Mouse (Mus musculus): ENCODE measurements around the gene Rpl14. TPM values are rescaled to one million over a fixed set of nuclear protein-coding genes. Genes with fewer than 3 reads are reported as not detected.
"Not testable (repeated sequence)": the region's sequence is repeated elsewhere in the genome, so short reads cannot be mapped to it uniquely, and the experiment has no call there.

Gene Rpl14
- polyA plus RNA-seq (2015; fragmentation: Nextera tagmentation; extraction: Ambion mirVana): 434 and 497 TPM in 2 replicates

DNA sequence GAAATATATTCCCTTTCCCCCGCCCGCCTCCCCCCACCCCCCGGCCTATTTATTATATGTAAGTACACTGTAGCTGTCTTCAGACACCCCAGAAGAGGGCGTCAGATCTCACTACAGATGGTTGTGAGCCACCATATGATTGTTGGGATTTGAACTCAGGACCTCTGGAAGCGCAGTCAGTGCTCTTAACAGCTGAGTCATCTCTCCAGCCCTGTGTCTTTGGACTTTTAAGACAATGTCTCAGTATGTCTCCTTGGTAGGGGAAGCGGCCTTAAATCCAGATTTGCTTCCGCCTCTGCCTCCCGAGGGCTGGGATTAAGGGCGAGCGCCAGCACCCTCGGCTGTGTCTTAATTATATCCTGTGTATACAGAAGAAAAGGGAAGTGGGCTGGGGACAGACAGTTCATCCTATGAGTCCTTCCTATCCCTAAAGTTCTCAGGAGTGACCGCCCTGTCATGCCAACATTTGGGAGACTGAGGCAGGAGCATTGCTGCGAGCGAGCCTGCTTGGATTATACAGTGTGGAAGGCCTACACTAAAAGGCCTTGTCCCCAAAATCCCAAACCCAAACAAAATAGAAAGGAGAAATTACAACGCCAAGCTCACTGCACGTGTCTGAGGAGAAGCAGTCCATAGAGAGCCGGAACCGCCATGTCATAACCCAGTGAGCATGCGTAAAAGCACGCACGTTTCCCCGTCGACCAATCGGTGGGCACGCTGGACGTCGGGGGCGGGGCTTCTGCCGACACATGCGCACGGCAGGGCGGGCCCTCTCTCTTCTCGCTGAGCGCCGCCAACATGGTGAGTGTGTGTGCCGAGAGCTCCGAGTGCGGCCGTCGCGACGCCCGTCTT is at the start of gene Rpl14:
TSS of gene Rpl14 (plus strand) at position 704 of the 852 bp plus-strand sequence.
- ATAC-seq (ENCODE audit: low read depth): peak; percentile 95
- Histone ChIP-seq H3K4me2 (peak within 1 kb of the TSS; percentile 90), H3K27me3 (no peaks in the 10 kb centered on the region), H3K9ac (peak within 1 kb of the TSS; percentile 93), H3K36me3 (peaks cover 35% of the 10 kb centered on the region), H3K9me3 (no peaks in the 10 kb centered on the region), H3K4me3 (peak within 1 kb of the TSS; percentile 88), H3K27ac (replicated peaks) (peak within 1 kb of the TSS; percentile 81), H3K4me1 (replicated peaks) (peaks cover 25% of the 10 kb centered on the region)
- 5% methylated on average over 43 of the region's 43 CpGs for WGBS

DNA sequence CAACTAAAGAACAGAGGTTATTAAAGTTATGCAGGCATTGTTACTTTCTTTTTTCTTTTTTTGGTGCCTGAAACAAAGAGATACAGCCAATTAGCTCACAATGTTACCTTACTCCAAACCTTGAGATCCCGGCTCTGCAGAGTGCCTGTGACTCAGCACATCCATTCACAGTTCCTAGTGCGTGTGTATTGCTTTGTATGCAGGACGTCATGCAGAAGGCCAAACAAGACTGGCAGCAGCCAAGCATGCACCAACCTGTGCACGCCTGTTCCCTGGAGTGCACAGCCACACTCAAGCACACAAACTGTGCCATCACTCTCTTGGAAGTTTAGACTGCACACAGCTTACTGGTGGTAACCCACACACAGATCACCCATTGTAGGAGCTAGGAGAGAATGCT is 44.0 kb upstream of the Rpl14 start:
- Histone ChIP-seq H3K4me1 (replicated peaks) (no peaks in the 10 kb centered on the region), H3K4me3 (no peak overlapping the region), H3K9me3 (no peaks in the 10 kb centered on the region), H3K27me3 (no peaks in the 10 kb centered on the region), H3K4me2 (no peak overlapping the region), H3K9ac (no peak overlapping the region), H3K27ac (replicated peaks) (no peak overlapping the region), H3K36me3 (no peaks in the 10 kb centered on the region)
- 68% methylated on average over 4 of the region's 4 CpGs for WGBS
- no peak for ATAC-seq (ENCODE audit: low read depth)

DNA sequence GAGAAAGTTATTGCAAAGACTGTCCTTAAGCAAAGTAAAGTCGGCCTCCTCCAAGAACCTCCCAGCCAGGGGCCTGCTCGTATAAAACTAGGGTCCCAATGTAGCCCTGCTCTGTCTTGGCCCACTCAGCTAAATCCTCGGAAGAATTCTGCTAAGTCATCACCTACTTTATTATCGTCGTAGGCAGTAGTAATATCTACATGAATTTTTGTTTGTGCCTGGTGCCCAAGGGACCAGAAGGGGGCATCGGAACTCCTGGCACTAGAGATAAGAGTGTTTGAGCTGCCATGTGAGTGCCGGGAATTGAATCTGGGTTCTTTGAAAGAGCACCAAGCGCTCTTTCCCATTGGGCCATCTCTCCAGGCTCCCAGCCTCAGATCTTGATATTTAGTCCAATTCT is 43.3 kb upstream of the Rpl14 start:
- H3K36me3 ChIP-seq: no peaks in the 10 kb centered on the region

GRCm38 (mm10) chr9:120528815-120529510 is 42.3 kb upstream of the Rpl14 start:
- Histone ChIP-seq H3K27ac (replicated peaks) (no peak overlapping the region), H3K36me3 (no peaks in the 10 kb centered on the region), H3K9ac (no peak overlapping the region), H3K4me2 (no peak overlapping the region), H3K27me3 (no peaks in the 10 kb centered on the region), H3K4me3 (no peak overlapping the region), H3K9me3 (no peaks in the 10 kb centered on the region; the same call in 1 of the 2 replicates), H3K4me1 (replicated peaks) (no peaks in the 10 kb centered on the region)
- WGBS: 85% methylated on average over 17 of the region's 17 CpGs
- ATAC-seq (ENCODE audit: low read depth): no peak

More for the DNA sequence above, 43.3 kb upstream of the Rpl14 start:
- H3K27ac ChIP-seq (replicated peaks): no peak overlapping the region
- H3K4me1 ChIP-seq (replicated peaks): no peaks in the 10 kb centered on the region
- no peaks in the 10 kb centered on the region for H3K27me3 ChIP-seq
- no peak overlapping the region for H3K9ac ChIP-seq
- no peak overlapping the region for H3K4me3 ChIP-seq
- ATAC-seq (ENCODE audit: low read depth): no peak
- no peak overlapping the region for H3K4me2 ChIP-seq
- 93% methylated on average over 8 of the region's 8 CpGs for WGBS
- H3K9me3 ChIP-seq: no peaks in the 10 kb centered on the region; the same call in 1 of the 2 replicates

DNA sequence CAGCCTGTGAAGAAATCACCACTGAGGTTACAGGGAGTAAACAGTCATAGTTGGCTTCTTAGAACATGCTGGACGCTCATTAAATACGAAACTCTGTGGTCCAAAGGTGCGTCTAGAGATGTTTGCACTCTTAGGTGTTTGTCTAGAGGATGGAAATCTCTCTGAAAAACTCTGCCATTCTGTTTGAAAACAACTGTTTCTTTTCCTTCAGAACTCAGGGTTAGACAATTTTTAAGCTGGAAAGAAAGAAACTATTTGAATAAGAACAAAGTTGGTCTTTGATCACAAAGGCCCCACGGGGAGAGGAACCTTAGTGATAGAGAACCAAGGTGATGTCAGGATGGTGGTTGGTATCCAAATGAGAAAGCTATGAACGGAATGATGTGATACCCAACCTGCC is 40.8 kb upstream of the Rpl14 start:
- Histone ChIP-seq H3K4me2 (no peak overlapping the region), H3K27me3 (no peaks in the 10 kb centered on the region), H3K4me1 (replicated peaks) (no peaks in the 10 kb centered on the region), H3K4me3 (no peak overlapping the region), H3K9me3 (no peaks in the 10 kb centered on the region; the same call in 1 of the 2 replicates), H3K36me3 (no peaks in the 10 kb centered on the region), H3K9ac (no peak overlapping the region), H3K27ac (replicated peaks) (no peak overlapping the region)
- ATAC-seq (ENCODE audit: low read depth): no peak
- 92% methylated on average over 5 of the region's 5 CpGs for WGBS

- Histone ChIP-seq H3K4me1 (replicated peaks) (no peaks in the 10 kb centered on the region), H3K9me3 (no peaks in the 10 kb centered on the region; the same call in 1 of the 2 replicates), H3K36me3 (no peaks in the 10 kb centered on the region), H3K27me3 (no peaks in the 10 kb centered on the region), H3K4me3 (no peak overlapping the region), H3K9ac (no peak overlapping the region), H3K27ac (replicated peaks) (no peak overlapping the region), H3K4me2 (no peak overlapping the region)
- 85% methylated on average over 6 of the region's 6 CpGs for WGBS
- no peak for ATAC-seq (ENCODE audit: low read depth)
Observed at GRCm38 (mm10) chr9:120532062-120532461, 39.2 kb upstream of the Rpl14 start.

GRCm38 (mm10) chr9:120532691-120533090 is 38.6 kb upstream of the Rpl14 start:
- H3K4me3 ChIP-seq: no peak overlapping the region
- no peak overlapping the region for H3K4me2 ChIP-seq
- H3K27ac ChIP-seq (replicated peaks): no peak overlapping the region
- no peak overlapping the region for H3K9ac ChIP-seq
- no peaks in the 10 kb centered on the region; the same call in 1 of the 2 replicates for H3K9me3 ChIP-seq
- H3K4me1 ChIP-seq (replicated peaks): no peaks in the 10 kb centered on the region
- no peak for ATAC-seq (ENCODE audit: low read depth)
- H3K27me3 ChIP-seq: no peaks in the 10 kb centered on the region
- WGBS: 87% methylated on average over 6 of the region's 6 CpGs
- no peaks in the 10 kb centered on the region for H3K36me3 ChIP-seq

DNA sequence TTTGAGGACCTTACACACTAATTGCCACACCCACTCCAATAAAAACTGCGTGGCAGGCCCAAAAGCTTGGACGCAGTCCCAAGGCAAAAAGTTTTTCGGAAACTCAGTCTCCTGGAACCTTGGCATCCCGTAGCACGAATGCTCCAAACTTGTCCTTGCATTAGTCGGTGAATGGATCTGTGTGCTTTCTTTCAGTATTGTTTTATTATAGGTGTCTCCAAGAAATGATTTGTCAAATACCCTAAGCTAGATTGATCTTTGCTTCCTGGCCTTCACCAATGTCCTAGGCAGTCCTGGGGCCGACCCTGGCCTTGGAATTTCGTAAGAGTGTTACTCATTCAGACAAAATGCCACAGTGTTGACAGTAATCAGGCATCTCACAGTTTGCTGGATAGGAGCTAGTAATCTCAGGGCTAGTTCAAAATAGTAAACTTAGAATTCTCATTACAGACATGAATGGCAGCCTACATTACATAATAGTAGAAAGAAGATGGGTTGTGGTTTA is 37.7 kb upstream of the Rpl14 start:
- not testable (repeated sequence) for H3K27ac ChIP-seq (replicated peaks); H3K9ac ChIP-seq; ATAC-seq (ENCODE audit: low read depth); H3K9me3 ChIP-seq; H3K4me2 ChIP-seq; H3K36me3 ChIP-seq; H3K4me1 ChIP-seq (replicated peaks); H3K4me3 ChIP-seq; H3K27me3 ChIP-seq
- 94% methylated on average over 8 of the region's 8 CpGs for WGBS

- H3K9ac ChIP-seq: peak within 1 kb of the TSS; percentile 66
- H3K9me3 ChIP-seq: no peaks in the 10 kb centered on the region
- H3K4me3 ChIP-seq: peak within 1 kb of the TSS; percentile 44
- peak within 1 kb of the TSS; percentile 76 for H3K4me2 ChIP-seq
- H3K27ac ChIP-seq (replicated peaks): no peak within 1 kb of the TSS
- peak; percentile 63 for ATAC-seq (ENCODE audit: low read depth)
- H3K27me3 ChIP-seq: peaks cover 40% of the 10 kb centered on the region
- no peaks in the 10 kb centered on the region for H3K36me3 ChIP-seq
- H3K4me1 ChIP-seq (replicated peaks): peaks cover 11% of the 10 kb centered on the region
- WGBS: 1% methylated on average over 31 of the region's 31 CpGs
Observed at GRCm38 (mm10) chr9:120539662-120540251, 31.5 kb upstream of the Rpl14 start, which contains the start of gene Entpd3. Gene Entpd3 (plus strand): TSS chr9:120539818.

- H3K27ac ChIP-seq (replicated peaks): no peak overlapping the region
- no peak overlapping the region for H3K9ac ChIP-seq
- H3K4me1 ChIP-seq (replicated peaks): peaks cover 11% of the 10 kb centered on the region
- H3K4me2 ChIP-seq: no peak overlapping the region
- H3K36me3 ChIP-seq: no peaks in the 10 kb centered on the region
- H3K9me3 ChIP-seq: no peaks in the 10 kb centered on the region
- H3K4me3 ChIP-seq: no peak overlapping the region
- no peak for ATAC-seq (ENCODE audit: low read depth)
- H3K27me3 ChIP-seq: peaks cover 40% of the 10 kb centered on the region
- 43% methylated on average over 2 of the region's 2 CpGs for WGBS
Observed at GRCm38 (mm10) chr9:120541411-120541810, 29.8 kb upstream of the Rpl14 start.

DNA sequence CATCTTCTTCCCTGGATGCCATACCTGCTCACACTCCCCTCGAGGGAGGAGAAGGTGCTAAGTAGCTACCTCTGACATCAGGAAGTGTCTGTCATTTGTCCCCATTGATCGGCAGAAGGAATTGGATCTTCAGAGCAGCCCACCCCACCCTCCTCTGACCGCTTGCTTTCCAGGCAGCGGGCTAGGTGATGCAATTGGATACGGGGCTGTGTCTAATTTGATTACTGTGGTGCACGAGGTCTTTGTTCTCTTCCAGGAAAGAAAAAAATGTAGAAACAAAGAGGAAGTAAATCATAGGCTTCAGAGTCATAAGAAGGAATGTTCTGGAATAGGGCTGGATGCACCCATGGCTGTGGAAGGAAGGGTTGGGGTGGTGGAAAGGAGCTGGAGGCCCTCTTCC is 29.0 kb upstream of the Rpl14 start:
- no peak for ATAC-seq (ENCODE audit: low read depth)
- H3K4me3 ChIP-seq: no peak overlapping the region
- 24% methylated on average over 6 of the region's 6 CpGs for WGBS

DNA sequence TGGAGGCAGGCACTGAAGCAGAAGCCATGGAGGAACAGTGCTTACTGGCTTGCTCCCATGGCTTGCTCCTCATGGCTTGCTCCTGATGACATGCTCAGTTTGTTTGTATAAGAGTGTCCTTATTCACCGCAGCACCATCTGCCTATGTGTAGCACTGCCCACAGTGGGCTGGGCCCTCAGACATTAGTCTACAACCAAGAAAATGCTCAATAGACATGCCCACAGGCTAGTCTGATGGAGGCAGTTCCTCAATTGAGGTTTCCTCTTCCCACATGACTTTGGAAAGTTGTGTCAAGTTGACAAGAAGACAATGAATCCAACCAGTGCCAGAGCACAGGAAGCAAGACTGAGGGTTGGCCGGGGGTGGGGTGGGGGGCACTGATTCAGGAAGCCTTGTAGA is 25.2 kb upstream of the Rpl14 start:
- Histone ChIP-seq H3K27ac (replicated peaks) (no peak overlapping the region), H3K4me1 (replicated peaks) (peaks cover 10% of the 10 kb centered on the region), H3K9me3 (no peaks in the 10 kb centered on the region), H3K9ac (no peak overlapping the region), H3K36me3 (no peaks in the 10 kb centered on the region), H3K4me3 (no peak overlapping the region), H3K27me3 (peaks cover 9% of the 10 kb centered on the region; the same call in 1 of the 2 replicates), H3K4me2 (no peak overlapping the region)
- ATAC-seq (ENCODE audit: low read depth): no peak
- WGBS: 92% methylated on average over 2 of the region's 2 CpGs

More for the DNA sequence above, 29.0 kb upstream of the Rpl14 start:
- Histone ChIP-seq H3K36me3 (no peaks in the 10 kb centered on the region), H3K4me1 (replicated peaks) (peaks cover 16% of the 10 kb centered on the region), H3K27ac (replicated peaks) (no peak overlapping the region), H3K9ac (no peak overlapping the region), H3K9me3 (no peaks in the 10 kb centered on the region), H3K4me2 (no peak overlapping the region), H3K27me3 (peaks cover 40% of the 10 kb centered on the region)
